Comparison of ENCODE assay signal across 8 mouse cellular contexts in the genomic region with DNA sequence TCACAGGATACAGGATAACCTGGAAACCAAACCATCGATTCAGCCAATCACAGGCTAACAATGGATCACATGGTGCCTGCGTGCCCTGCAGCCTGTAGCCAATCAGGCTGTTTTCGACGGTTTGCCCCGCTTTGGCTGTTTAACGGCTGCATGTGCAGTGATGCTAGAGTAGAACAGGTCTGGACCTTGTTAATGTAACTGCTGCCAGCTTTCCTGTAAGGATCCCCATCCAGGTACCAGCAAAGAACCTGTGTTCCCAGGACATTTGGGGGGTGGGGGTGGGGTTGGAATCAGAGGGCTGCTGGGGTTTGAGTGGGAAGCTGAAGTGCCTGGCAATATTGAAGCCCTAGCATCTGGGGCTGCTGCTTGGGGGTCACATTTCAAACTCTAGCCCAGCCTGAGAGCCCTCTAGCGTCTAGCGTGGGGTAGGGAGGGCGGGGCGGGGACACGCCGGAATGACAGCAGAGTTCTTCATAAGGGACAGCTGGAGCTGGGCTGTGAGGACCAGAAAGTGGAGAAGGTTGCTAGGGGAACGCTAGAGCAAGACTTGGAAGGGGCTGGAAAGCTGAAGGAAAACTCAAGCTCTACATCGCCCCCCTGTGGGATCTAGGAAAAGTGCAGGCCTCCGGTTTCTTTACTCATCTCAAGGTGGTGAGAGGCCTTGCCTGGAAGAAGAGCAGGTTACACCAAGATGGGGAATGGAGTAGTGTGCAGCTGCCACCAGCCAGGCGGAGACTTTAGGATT. TPM values are rescaled to one million over a fixed set of nuclear protein-coding genes. Genes with fewer than 3 reads are reported as not detected.
DNase-seq lines count a peak whose midpoint lies in the region; ATAC-seq and TF ChIP-seq lines count a peak whose summit lies in the region.

No protein-coding gene starts in this region.

- no peaks in the 10 kb centered on the region for H3K9me3 ChIP-seq in forebrain, embryonic 14.5 days (replicated peaks; ENCODE audit: control insufficient read depth, low read length)
- no peaks in the 10 kb centered on the region for H3K9me3 ChIP-seq in midbrain, embryonic 12.5 days

- no peak overlapping the region for H3K4me3 ChIP-seq in gastrocnemius, adult 2 months
- H3K4me3 ChIP-seq in forebrain, embryonic 14.5 days (ENCODE audit: low read depth, low read length), result no peak overlapping the region
- H3K4me3 ChIP-seq in midbrain, embryonic 12.5 days, result peak overlapping the region; percentile 12; the same call in 1 of the 2 replicates

- no peaks in the 10 kb centered on the region for H3K27me3 ChIP-seq in forebrain, embryonic 14.5 days (replicated peaks; ENCODE audit: control insufficient read depth, insufficient read depth, low read length)
- peaks cover 23% of the 10 kb centered on the region for H3K27me3 ChIP-seq in midbrain, embryonic 12.5 days

- peak overlapping the region; percentile 23; the same call in 1 of the 2 replicates for H3K4me2 ChIP-seq in forebrain, embryonic 14.5 days (ENCODE audit: low read length)
- H3K4me2 ChIP-seq in midbrain, embryonic 12.5 days (replicated peaks), result peak overlapping the region; percentile 32

- H3K36me3 ChIP-seq in forebrain, embryonic 14.5 days (ENCODE audit: control insufficient read depth, insufficient read depth, low read length), result no peaks in the 10 kb centered on the region
- H3K36me3 ChIP-seq in midbrain, embryonic 12.5 days, result no peaks in the 10 kb centered on the region

- intact Hi-C loops in gastrocnemius, adult 2 months (cut with DNase I), result no loop called here

- ATAC-seq in cerebellum, adult (ENCODE audit: insufficient number of reproducible peaks, low FRiP score, low TSS enrichment), result 0 out of 2 replicates have a peak, but pooled peaks have one; percentile 15
- ATAC-seq in forebrain, embryonic 14.5 days, result peak; percentile 54; the same call in 1 of the 2 replicates
- no peak for ATAC-seq in midbrain, embryonic 12.5 days (ENCODE audit: low FRiP score, low read depth)

- H3K27ac ChIP-seq in gastrocnemius, adult 2 months, result no peak overlapping the region
- H3K27ac ChIP-seq in forebrain, embryonic 14.5 days (ENCODE audit: low read depth, low read length), result no peak overlapping the region
- no peak overlapping the region for H3K27ac ChIP-seq in midbrain, embryonic 12.5 days (replicated peaks)

- H3K9ac ChIP-seq in forebrain, embryonic 14.5 days (ENCODE audit: low read length), result no peak overlapping the region
- H3K9ac ChIP-seq in midbrain, embryonic 12.5 days (replicated peaks), result no peak overlapping the region

- H3K4me1 ChIP-seq in forebrain, embryonic 14.5 days (ENCODE audit: control insufficient read depth, insufficient read depth, low read length), result no peaks in the 10 kb centered on the region
- H3K4me1 ChIP-seq in midbrain, embryonic 12.5 days, result peaks cover 5% of the 10 kb centered on the region; the same call in 1 of the 2 replicates

- TF ChIP-seq CTCF in gastrocnemius, adult 2 months (IDR thresholded peaks at IDR 0.05), result peak; percentile 59

- DNase-seq in gastrocnemius, adult 2 months, result no peak
- DNase-seq in gastrocnemius, adult 18-20 months (ENCODE audit: low spot score), result no peak
- peak; percentile 60 for DNase-seq in forebrain, embryonic 14.5 days (ENCODE audit: low spot score)
- peak; percentile 47 for DNase-seq in hindlimb bud, embryonic 11.5 days (ENCODE audit: extremely low spot score, low read depth, low spot score)
- peak; percentile 14 to 47 for DNase-seq in left cerebral cortex, adult 8-10 months (ENCODE audit: low spot score in 2 of 2)
- DNase-seq in testis, postnatal 10 days (ENCODE audit: low spot score), result peak; percentile 67

- WGBS in forebrain, embryonic 14.5 days, result 27% methylated on average over 16 of the region's 16 CpGs
- WGBS in midbrain, embryonic 12.5 days, result 29% methylated on average over 16 of the region's 16 CpGs

RNA-seq across cellular contexts. Expression of a gene that starts 16.5 kb away (rescaled TPM):
- 10 to 100 TPM; 10.4 to 10.6 TPM for total RNA-seq in gastrocnemius, adult 2 months (2021)
- 10 to 100 TPM in 1 of 2 experiments, 1 to 10 TPM in 1; 9.3 to 10.6 TPM for total RNA-seq in gastrocnemius, adult 18-20 months (2021)
- 31.3 and 34.4 TPM in 2 replicates for polyA plus RNA-seq in forebrain, embryonic 14.5 days (2014; fragmentation: Nextera tagmentation; extraction: Ambion mirVana)
- 10 to 100 TPM; 26.4 to 33.6 (median 27.5) TPM for total RNA-seq in left cerebral cortex, adult 8-10 months (2022)
- 29.4 and 32.3 TPM in 2 replicates for polyA plus RNA-seq in midbrain, embryonic 12.5 days (2016; fragmentation: Nextera tagmentation; extraction: Ambion mirVana)

Comparison
In these comparisons a context has a peak if more than half of its experiments do, and no peak if none do; other contexts are left out.
1. DNase-seq: peak in forebrain, embryonic 14.5 days (single experiment), hindlimb bud, embryonic 11.5 days (single experiment), left cerebral cortex, adult 8-10 months (2 of 2) and testis, postnatal 10 days (single experiment); none in gastrocnemius, adult 2 months (single experiment) and gastrocnemius, adult 18-20 months (single experiment).